ENCODE assay signal across 8 mouse cellular contexts in genomic region chr3:58727012-58727411, GRCm38 (mm10). TPM values are rescaled to one million over a fixed set of nuclear protein-coding genes. Genes with fewer than 3 reads are reported as not detected.
DNase-seq lines count a peak whose midpoint lies in the region; ATAC-seq and TF ChIP-seq lines count a peak whose summit lies in the region.

No protein-coding gene starts in this region.

- no peak for TF ChIP-seq POLR2A in cortical plate, adult 2 months (IDR thresholded peaks at IDR 0.05; ENCODE audit: extremely low read depth, insufficient read depth, low read length)

- 52% methylated on average over 3 of the region's 3 CpGs for WGBS in neural tube, embryonic 15.5 days

- peak; percentile 34 for DNase-seq in gastrocnemius, postnatal 10 days
- DNase-seq in gastrocnemius, postnatal 25 days: no peak
- DNase-seq in testis, postnatal 10 days (ENCODE audit: low spot score): peak; percentile 54
- no peak for DNase-seq in testis, postnatal 14 days (ENCODE audit: low spot score)
- peak; percentile 18 for DNase-seq in layer of hippocampus, adult 9-11 months

- H3K9me3 ChIP-seq in neural tube, embryonic 15.5 days (replicated peaks): no peaks in the 10 kb centered on the region

- no peak overlapping the region for H3K4me3 ChIP-seq in cortical plate, adult 2 months (ENCODE audit: insufficient read depth, low read length)
- no peak overlapping the region for H3K4me3 ChIP-seq in neural tube, embryonic 15.5 days (replicated peaks)

- H3K36me3 ChIP-seq in neural tube, embryonic 15.5 days: no peaks in the 10 kb centered on the region

- no peak overlapping the region for H3K9ac ChIP-seq in neural tube, embryonic 15.5 days (replicated peaks)

- no peak overlapping the region for H3K27ac ChIP-seq in cortical plate, adult 2 months (ENCODE audit: insufficient read depth, low read length)
- H3K27ac ChIP-seq in neural tube, embryonic 15.5 days (replicated peaks): no peak overlapping the region

- H3K27me3 ChIP-seq in neural tube, embryonic 15.5 days (replicated peaks): no peaks in the 10 kb centered on the region

- H3K4me2 ChIP-seq in neural tube, embryonic 15.5 days: no peak overlapping the region

- ATAC-seq in neural tube, embryonic 15.5 days (ENCODE audit: low FRiP score): peak; percentile 65; the same call in 1 of the 2 replicates
- no peak for ATAC-seq in activated CD4-positive, CD25-positive, alpha-beta regulatory T cell, adult 4 months

- TF ChIP-seq CTCF in cortical plate, adult 2 months (IDR thresholded peaks at IDR 0.05; ENCODE audit: extremely low read depth, insufficient read depth, low read length): peak; percentile 74

- no peaks in the 10 kb centered on the region for H3K4me1 ChIP-seq in cortical plate, adult 2 months (ENCODE audit: control insufficient read depth, insufficient read depth, low read length)
- H3K4me1 ChIP-seq in neural tube, embryonic 15.5 days: no peaks in the 10 kb centered on the region

RNA-seq across cellular contexts. Expression of gene Siah2, which starts 34.8 kb away (rescaled TPM):
- total RNA-seq in gastrocnemius, postnatal 10 days (2021): 10 to 100 TPM; 10.1 to 12.7 TPM
- 1 to 10 TPM; 9.0 to 9.5 TPM for total RNA-seq in gastrocnemius, postnatal 25 days (2021)
- 15.3 and 15.6 TPM in 2 replicates for polyA plus RNA-seq in cortical plate, adult 2 months (2012; rRNA removed)
- polyA plus RNA-seq in neural tube, embryonic 15.5 days (2015; fragmentation: Nextera tagmentation; extraction: Ambion mirVana): 10.2 and 12.2 TPM in 2 replicates
- 1 to 10 TPM in 1 of 2 experiments, under 1 TPM in 1; 0.99 to 1.6 TPM for polyA plus RNA-seq in activated CD4-positive, CD25-positive, alpha-beta regulatory T cell, adult 4 months (2017; shearing (Covaris generic))

Comparison
In these comparisons a context has a peak if more than half of its experiments do, and no peak if none do; other contexts are left out.
1. DNase-seq: peak in gastrocnemius, postnatal 10 days (single experiment), testis, postnatal 10 days (single experiment) and layer of hippocampus, adult 9-11 months (single experiment); none in gastrocnemius, postnatal 25 days (single experiment) and testis, postnatal 14 days (single experiment).